Mouse (Mus musculus) C2C12 (cell line): Measurements from ENCODE around the gene Jagn1.

Source experiments
- CEBPB ChIP-seq: IDR thresholded peaks from one replicate; pipeline ENCODE4 v1.6.1; 2011; ENCODE audit warnings: low read depth, mild to moderate bottlenecking, control low read depth, moderate library complexity
- CTCF ChIP-seq: IDR thresholded peaks from one replicate; pipeline ENCODE4 v1.5.1; 2011; ENCODE audit not compliant: control insufficient read depth, insufficient read depth, insufficient read length
- MAX ChIP-seq: IDR thresholded peaks from one replicate; pipeline ENCODE4 v1.6.1; 2011; ENCODE audit warnings: mild to moderate bottlenecking, control low read depth
- MYOD1 ChIP-seq: IDR thresholded peaks from one replicate; pipeline ENCODE4 v1.6.1; 2011; ENCODE audit warnings: low read depth; ENCODE audit not compliant: control insufficient read depth, insufficient read length
- MYOG ChIP-seq: IDR thresholded peaks from one replicate; pipeline ENCODE4 v1.6.1; 2011; ENCODE audit not compliant: control insufficient read depth, insufficient read length; ENCODE audit errors: extremely low read depth
- USF1 ChIP-seq: IDR thresholded peaks from one replicate; pipeline ENCODE4 v1.6.1; 2011; ENCODE audit warnings: low read depth, mild to moderate bottlenecking, control low read depth, moderate library complexity

- TF ChIP-seq MAX (no peak), CTCF (peak; percentile 39), CEBPB (no peak), USF1 (no peak), MYOG (no peak), MYOD1 (no peak)
These were observed 1.2 kb upstream of the Jagn1 start for GRCm38 (mm10) chr6:113441147-113441680.
